Mouse (Mus musculus) splenic B cell, adult 2 months (primary cell): ENCODE results near the gene Cacng3.

ENCODE experiments used
- DNase-seq: peaks from one replicate; pipeline ENCODE4 v3.0.0-alpha.2; 2011; ENCODE audit warnings: low read depth, low spot score
- H3K27me3 ChIP-seq: 2 replicates; pipeline ENCODE4 v1.6.1; 2012; ENCODE audit warnings: mild to moderate bottlenecking, low read length, moderate library complexity, mixed read lengths; ENCODE audit not compliant: control insufficient read depth, poor library complexity, insufficient read depth, severe bottlenecking
- H3K36me3 ChIP-seq: 2 replicates; pipeline ENCODE4 v1.6.1; 2012; ENCODE audit warnings: mild to moderate bottlenecking, low read length, moderate library complexity, mixed read lengths; ENCODE audit not compliant: control insufficient read depth, poor library complexity, insufficient read depth, severe bottlenecking

Cacng3 gene

DNA sequence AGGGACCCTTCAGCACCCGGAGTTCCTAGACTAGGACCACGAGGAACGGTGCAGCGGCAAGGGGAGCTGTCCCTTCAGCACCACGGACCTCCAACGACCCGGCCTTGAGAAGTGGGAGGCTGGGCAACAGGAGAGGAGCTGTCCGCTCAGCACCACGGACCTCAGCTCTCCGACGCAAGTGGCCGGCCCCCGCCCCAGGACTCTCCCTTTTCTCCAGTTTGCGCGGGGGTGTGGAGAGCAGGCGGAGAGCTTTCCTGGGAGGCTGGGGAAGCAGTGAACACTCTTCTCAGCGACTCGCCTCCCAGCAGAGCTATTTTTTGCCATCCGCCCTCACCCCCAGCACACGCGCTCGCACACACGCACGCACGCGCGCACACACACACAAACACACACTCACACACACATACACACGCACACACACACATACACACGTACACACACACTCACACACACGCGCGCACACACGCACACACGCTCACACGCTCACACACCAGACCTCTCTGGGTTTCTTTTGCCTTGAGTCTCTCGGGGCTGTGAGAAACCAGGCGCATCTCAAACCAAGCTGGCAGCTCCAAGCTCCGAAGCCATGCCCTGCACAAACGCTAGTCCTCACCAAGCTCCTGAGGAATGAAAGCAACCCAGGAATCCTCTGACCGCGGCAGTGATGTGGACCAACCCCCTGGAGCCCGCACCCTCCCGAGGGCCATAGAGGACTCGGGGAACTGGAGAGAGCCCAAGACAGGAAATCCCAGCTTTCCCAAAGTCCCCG lies 765 bp downstream of the Cacng3 start:
- peak; percentile 74 for DNase-seq

GRCm38 (mm10) chr7:122672981-122673380 lies 2.7 kb downstream of the Cacng3 start:
- no peak for DNase-seq
- Histone ChIP-seq H3K36me3 (no peaks in the 10 kb centered on the region), H3K27me3 (no peaks in the 10 kb centered on the region)

More for the DNA sequence above, 765 bp downstream of the Cacng3 start:
- no peaks in the 10 kb centered on the region for H3K36me3 ChIP-seq
- no peaks in the 10 kb centered on the region for H3K27me3 ChIP-seq

DNA sequence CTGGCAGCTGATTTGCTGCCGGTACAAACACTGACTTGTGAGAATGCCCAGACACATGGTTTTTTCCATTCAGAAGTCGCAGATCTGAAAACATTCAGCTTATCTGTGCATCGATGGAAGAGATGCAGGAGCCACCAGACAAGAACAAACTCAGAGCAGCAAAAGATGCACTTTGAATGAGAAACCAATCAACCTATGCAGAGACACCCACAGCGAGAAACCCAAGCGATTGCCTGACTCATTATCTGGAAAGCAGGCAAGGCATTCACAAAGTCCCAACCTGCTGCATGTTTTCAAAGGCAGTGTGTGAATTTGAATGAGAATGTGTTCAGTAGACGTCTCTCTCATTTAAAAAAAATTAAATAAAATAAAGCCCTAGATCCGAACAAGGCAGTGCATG lies 4.9 kb downstream of the Cacng3 start:
- no peaks in the 10 kb centered on the region for H3K36me3 ChIP-seq
- no peaks in the 10 kb centered on the region for H3K27me3 ChIP-seq
- no peak for DNase-seq

DNA sequence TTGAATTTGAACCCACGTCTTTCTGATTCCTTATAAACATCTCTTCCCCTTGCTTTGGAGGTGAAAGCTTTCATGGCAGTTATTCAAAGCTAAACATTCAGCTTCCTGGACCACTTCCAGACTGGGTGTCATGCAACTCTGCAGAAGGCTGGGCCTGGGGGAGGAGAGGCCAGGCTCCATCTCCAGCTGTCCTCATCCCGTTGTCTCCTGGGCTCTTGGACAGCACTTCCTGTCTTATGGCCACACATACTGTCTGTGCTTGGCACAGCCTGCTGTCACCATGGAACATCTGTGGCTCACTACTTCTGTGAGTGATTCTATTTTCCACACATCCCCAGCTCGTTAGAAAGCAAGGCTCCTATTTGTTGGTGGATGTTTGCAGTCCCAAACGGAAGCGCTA lies 31.5 kb downstream of the Cacng3 start:
- Histone ChIP-seq H3K27me3 (no peaks in the 10 kb centered on the region), H3K36me3 (no peaks in the 10 kb centered on the region)
- DNase-seq = no peak

- Histone ChIP-seq H3K36me3 (no peaks in the 10 kb centered on the region), H3K27me3 (no peaks in the 10 kb centered on the region)
- DNase-seq = no peak
Observed at GRCm38 (mm10) chr7:122702443-122702842, 32.2 kb downstream of the Cacng3 start.

GRCm38 (mm10) chr7:122706736-122707135 lies 36.4 kb downstream of the Cacng3 start:
- no peak for DNase-seq
- Histone ChIP-seq H3K27me3 (no peaks in the 10 kb centered on the region), H3K36me3 (no peaks in the 10 kb centered on the region)

DNA sequence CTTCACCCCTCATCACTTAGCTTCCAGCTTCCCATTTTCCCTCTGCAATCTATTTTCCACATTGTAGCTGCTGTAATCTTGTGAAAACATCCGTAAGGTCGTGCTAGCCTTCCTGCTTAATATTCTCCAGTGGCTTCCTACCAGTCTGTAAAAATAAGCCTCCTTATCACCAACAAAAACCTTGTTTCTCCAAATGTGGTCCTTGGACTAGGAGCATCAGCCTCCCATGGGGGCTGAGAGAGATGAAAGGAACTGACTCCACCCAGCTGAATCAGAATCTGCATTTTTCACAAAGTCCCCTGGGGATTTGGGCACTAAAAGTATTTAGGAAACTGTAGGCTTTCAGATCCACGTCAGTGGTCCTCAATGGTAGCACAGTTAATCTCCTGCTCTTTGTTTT lies 46.0 kb downstream of the Cacng3 start:
- H3K36me3 ChIP-seq = no peaks in the 10 kb centered on the region
- H3K27me3 ChIP-seq = no peaks in the 10 kb centered on the region
- peak; percentile 41 for DNase-seq

DNA sequence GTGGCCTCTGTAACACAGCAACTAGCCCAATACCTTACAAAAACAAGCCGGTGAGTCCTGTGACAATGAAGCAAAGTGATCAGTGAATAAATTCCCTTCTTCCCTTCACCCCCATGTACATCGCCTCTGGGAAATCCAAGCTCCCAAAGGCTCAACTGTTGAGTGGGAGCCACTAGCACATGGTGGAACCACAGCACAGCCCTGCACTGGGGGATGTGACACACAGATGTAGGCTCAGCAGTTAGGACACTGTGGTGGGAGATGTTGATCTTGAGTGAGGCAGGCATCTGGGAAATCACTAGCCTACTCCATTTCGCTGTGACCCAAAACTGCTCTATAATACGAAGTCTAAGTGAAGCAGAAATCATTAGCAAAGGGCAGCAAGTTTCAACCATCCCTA lies 48.2 kb downstream of the Cacng3 start:
- DNase-seq = no peak
- Histone ChIP-seq H3K27me3 (no peaks in the 10 kb centered on the region), H3K36me3 (no peaks in the 10 kb centered on the region)

GRCm38 (mm10) chr7:122723358-122723876 lies 53.1 kb downstream of the Cacng3 start:
- no peaks in the 10 kb centered on the region for H3K36me3 ChIP-seq
- H3K27me3 ChIP-seq = no peaks in the 10 kb centered on the region
- peak; percentile 64 for DNase-seq

DNA sequence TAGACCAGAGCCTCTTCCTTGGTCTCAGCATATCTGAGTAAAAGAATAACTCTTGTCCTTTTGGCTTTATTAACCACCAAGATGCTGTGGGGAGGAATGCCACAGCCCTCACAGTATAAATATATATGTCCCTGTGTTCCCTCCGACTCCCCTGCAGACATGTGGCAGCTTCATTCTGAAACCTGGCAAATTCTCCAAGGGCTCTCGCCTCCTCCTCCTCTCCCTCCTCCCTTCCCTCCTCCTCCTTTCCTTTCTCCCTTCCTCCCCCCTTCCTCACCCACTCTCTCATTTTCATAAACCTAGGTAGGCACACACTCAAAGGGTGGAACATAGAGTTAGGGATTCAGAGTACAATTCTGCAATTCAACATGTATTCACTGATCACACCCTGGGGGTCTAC lies 56.1 kb downstream of the Cacng3 start:
- H3K27me3 ChIP-seq = no peaks in the 10 kb centered on the region

DNA sequence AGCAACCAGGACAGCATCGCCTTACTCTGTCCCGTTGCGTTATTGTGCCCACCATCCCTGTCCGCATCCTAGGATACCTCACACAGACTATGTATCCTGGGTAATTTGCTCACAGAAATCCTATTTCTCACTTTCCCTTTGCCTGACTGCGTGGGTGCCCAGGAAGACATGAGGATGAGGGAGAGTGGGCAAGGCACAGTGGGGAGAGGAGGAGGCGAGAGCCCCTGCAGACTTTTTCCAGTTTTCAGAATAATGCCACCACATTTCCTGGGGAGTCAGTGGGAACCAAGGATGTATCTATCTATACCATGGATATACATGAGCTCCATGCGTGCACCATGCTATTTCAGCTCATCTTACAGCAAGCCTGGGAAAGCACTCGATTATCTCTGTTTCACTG lies 57.9 kb downstream of the Cacng3 start:
- no peaks in the 10 kb centered on the region for H3K36me3 ChIP-seq
- no peak for DNase-seq
- H3K27me3 ChIP-seq = no peaks in the 10 kb centered on the region

More for the DNA sequence above, 56.1 kb downstream of the Cacng3 start:
- no peak for DNase-seq
- no peaks in the 10 kb centered on the region for H3K36me3 ChIP-seq

GRCm38 (mm10) chr7:122728846-122729245 lies 58.6 kb downstream of the Cacng3 start:
- H3K36me3 ChIP-seq = no peaks in the 10 kb centered on the region
- H3K27me3 ChIP-seq = no peaks in the 10 kb centered on the region
- no peak for DNase-seq

DNA sequence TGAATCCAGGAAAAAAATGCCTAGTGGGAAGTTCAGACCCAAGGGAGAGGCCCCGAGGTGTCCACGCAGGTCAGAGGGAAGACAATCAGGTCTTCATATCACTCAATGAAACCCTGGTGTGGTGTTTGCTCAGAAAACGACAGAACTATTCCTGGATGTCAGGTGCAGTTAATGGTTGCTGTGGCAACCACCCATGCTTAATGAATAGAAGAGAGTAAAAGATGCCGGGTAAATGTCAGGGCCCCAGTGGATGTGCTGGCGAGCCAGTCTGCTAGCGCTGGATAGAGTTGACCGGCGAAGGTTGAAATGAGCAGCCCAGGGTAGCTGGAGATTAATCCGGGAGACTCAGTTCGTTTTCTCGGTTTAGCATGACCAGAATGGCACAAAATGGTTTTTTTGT lies 65.0 kb downstream of the Cacng3 start:
- no peak for DNase-seq
- no peaks in the 10 kb centered on the region for H3K36me3 ChIP-seq
- H3K27me3 ChIP-seq = no peaks in the 10 kb centered on the region

- Histone ChIP-seq H3K36me3 (no peaks in the 10 kb centered on the region), H3K27me3 (no peaks in the 10 kb centered on the region)
- DNase-seq = no peak
Observed at GRCm38 (mm10) chr7:122738541-122738940, 68.2 kb downstream of the Cacng3 start.

DNA sequence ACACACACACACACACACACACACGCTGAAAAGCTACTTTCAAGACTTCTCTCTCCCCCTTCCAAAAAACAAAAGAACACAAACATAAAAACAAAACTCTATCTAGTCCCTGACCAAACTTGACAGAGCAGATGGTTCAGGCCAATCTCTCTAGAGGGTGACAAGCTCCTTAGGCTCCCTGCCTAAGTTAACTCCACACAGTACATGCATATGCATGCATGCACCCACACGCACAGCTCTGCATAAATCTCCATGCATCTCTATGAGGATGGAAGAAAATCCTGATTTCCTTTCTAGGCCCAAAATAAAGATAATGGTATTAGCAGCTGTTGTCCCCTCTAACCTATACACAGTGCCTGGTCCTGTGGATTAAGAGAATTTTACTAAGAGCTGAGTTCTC lies 70.4 kb downstream of the Cacng3 start:
- no peak for DNase-seq
- Histone ChIP-seq H3K36me3 (no peaks in the 10 kb centered on the region), H3K27me3 (no peaks in the 10 kb centered on the region)
